Mouse (Mus musculus) embryonic facial prominence, embryonic 10.5 days (tissue): ENCODE data around the gene Mrpl46. TPM values are rescaled to one million over a fixed set of nuclear protein-coding genes. Genes with fewer than 3 reads are reported as not detected.

Source experiments
- DNase-seq: peaks from one replicate; pipeline ENCODE4 v3.0.0-alpha.2; 2017; ENCODE audit warnings: low spot score
- H3K27ac ChIP-seq: fragments of 300-500 bp; sonication (generic); replicated peaks from 2 replicates; pipeline ENCODE4 v1.5.1; 2016; ENCODE audit warnings: mild to moderate bottlenecking
- H3K27me3 ChIP-seq: fragments of 300-500 bp; sonication (generic); replicated peaks from 2 replicates; pipeline ENCODE4 v1.6.1; 2016; ENCODE audit warnings: low read depth, mild to moderate bottlenecking; ENCODE audit not compliant: poor library complexity, severe bottlenecking
- H3K36me3 ChIP-seq: fragments of 300-500 bp; sonication (generic); replicated peaks from 2 replicates; pipeline ENCODE4 v1.6.1; 2016; ENCODE audit warnings: mild to moderate bottlenecking, moderate library complexity
- H3K4me1 ChIP-seq: fragments of 300-500 bp; sonication (generic); 2 replicates; pipeline ENCODE4 v1.6.1; 2016
- H3K4me3 ChIP-seq: fragments of 300-500 bp; sonication (generic); 2 replicates; pipeline ENCODE4 v1.5.1; 2016; ENCODE audit warnings: mild to moderate bottlenecking, moderate library complexity
- H3K9me3 ChIP-seq: fragments of 300-500 bp; sonication (generic); 2 replicates; pipeline ENCODE4 v1.6.1; 2016; ENCODE audit warnings: mild to moderate bottlenecking
- WGBS: fragments of 180-500 bp; shearing (Covaris S2); methylation state at CpG from one replicate; pipeline ENCODE4 v1.1.7; 2016; 5-methylcytosine and 5-hydroxymethylcytosine counted together
- polyA plus RNA-seq: library from polyadenylated mRNA; unstranded; fragments of >200 nt; fragmentation: Nextera tagmentation; extraction: Ambion mirVana; gene quantifications from 2 replicates; pipeline ENCODE4 v1.2.1, GENCODE M21; 2016

The Mrpl46 gene
- polyA plus RNA-seq, 1 experiment from 2014 or later: 80.8 TPM

DNA sequence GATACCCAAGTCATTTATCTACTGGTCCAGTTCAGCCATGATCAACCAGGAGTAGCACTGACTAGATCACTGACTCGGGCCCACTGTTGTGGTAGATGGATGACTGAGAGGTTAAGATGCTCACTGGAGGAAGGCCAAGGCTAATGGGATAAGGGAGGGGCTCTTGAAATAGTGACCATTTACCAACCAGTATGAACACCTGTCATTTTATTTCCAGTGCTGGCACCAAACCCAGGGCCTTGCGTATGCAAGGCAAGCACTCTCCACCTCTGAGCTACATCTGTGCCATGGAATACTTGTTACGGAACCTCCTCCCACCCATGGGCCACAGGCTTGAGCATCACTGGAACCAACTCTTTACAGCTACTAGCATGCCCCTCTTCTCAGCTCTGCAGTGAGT is 19.5 kb downstream of the Mrpl46 start:
- Histone ChIP-seq H3K27ac (no peak overlapping the region), H3K36me3 (no peaks in the 10 kb centered on the region), H3K4me1 (no peaks in the 10 kb centered on the region), H3K4me3 (no peak overlapping the region), H3K9me3 (no peaks in the 10 kb centered on the region), H3K27me3 (peaks cover 19% of the 10 kb centered on the region; the same call in 1 of the 2 replicates)
- no peak for DNase-seq
- 92% methylated on average over 3 of the region's 3 CpGs for WGBS

DNA sequence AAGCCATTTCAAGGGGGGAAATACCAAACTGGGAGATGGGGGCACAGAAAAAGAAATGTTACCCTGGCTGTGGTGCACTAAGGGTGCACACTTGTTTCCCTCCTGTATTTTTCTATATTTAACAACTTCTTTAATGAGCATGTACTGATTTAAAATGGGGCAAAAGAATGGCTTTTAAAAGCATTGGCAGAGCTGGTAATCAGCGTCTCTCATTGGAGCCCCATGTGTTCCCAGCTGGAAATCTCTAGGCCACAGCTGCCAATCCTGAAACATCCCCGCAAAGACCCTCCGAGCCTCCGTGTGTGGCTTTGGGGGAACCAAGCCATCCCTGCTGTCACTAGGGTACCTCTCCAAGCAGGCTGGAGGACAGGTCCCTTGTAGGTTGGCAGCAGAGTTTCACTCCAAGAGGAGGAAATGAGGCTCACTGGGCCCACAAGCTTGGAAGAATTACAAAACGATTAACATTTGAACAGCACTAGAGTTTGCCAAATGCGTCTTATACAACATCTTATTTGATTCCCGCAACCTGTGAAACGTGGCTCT is 28.8 kb downstream of the Mrpl46 start:
- no peaks in the 10 kb centered on the region for H3K9me3 ChIP-seq
- H3K4me1 ChIP-seq: no peaks in the 10 kb centered on the region
- no peaks in the 10 kb centered on the region for H3K36me3 ChIP-seq
- no peak overlapping the region for H3K27ac ChIP-seq
- H3K4me3 ChIP-seq: no peak overlapping the region
- no peak for DNase-seq
- H3K27me3 ChIP-seq: no peaks in the 10 kb centered on the region
- 62% methylated on average over 8 of the region's 8 CpGs for WGBS

DNA sequence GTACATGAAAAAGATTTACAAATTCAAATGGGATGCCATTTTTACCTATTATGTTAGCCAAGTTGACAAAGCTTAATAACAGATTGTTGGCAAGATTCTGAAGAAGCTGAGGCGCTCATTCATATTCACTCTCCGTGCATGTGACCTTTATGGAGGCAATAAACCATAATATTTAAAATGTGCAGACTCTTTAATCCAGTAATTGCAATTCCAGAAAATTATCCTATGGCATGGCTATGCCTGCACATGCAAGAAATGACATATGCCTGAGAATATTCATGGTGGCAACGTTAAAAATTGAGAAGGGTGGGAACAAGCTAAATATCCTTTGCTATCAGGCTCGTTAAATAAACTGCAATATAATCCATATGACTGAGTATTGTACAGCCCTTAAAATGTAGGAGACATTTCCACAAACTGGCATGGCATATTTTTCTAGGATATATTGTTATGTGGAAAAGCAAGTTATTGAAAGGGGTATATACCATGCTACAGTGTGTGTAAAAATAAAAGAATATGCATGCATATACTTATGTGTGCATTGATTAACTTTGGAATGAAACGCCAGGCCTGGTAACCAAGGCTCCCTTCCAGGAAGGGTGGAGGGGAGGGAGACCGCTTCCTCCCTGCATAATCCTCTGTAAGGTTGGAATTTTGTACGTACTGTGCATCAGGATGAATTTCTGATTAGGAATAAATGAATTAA is 29.4 kb downstream of the Mrpl46 start:
- no peaks in the 10 kb centered on the region for H3K27me3 ChIP-seq
- no peaks in the 10 kb centered on the region for H3K9me3 ChIP-seq
- H3K4me1 ChIP-seq: no peaks in the 10 kb centered on the region
- H3K36me3 ChIP-seq: no peaks in the 10 kb centered on the region
- H3K4me3 ChIP-seq: no peak overlapping the region
- WGBS: 84% methylated on average over 7 of the region's 7 CpGs
- H3K27ac ChIP-seq: no peak overlapping the region
- no peak for DNase-seq

DNA sequence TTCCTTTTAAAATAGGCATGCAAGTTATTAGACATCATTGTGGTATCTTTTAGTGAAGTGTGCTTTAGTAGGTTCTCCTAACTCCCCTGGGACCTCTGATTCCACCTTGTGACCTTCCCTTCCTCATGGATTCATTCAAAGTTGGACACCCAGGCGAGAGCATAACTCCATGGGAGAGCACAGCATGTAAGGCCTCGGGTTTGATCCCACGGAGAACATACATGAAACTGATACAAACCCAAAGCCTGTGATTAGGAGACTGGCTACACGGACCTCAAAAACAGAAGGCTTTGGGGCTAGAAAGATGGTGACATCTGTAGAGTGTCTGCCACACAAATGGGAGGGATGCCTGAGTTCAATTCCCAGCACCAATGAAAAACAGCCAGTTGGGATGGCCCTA is 30.4 kb downstream of the Mrpl46 start:
- Histone ChIP-seq H3K27me3 (no peaks in the 10 kb centered on the region), H3K4me1 (no peaks in the 10 kb centered on the region), H3K36me3 (no peaks in the 10 kb centered on the region), H3K27ac (no peak overlapping the region), H3K4me3 (no peak overlapping the region), H3K9me3 (no peaks in the 10 kb centered on the region)
- DNase-seq: no peak
- 89% methylated on average over 4 of the region's 4 CpGs for WGBS

DNA sequence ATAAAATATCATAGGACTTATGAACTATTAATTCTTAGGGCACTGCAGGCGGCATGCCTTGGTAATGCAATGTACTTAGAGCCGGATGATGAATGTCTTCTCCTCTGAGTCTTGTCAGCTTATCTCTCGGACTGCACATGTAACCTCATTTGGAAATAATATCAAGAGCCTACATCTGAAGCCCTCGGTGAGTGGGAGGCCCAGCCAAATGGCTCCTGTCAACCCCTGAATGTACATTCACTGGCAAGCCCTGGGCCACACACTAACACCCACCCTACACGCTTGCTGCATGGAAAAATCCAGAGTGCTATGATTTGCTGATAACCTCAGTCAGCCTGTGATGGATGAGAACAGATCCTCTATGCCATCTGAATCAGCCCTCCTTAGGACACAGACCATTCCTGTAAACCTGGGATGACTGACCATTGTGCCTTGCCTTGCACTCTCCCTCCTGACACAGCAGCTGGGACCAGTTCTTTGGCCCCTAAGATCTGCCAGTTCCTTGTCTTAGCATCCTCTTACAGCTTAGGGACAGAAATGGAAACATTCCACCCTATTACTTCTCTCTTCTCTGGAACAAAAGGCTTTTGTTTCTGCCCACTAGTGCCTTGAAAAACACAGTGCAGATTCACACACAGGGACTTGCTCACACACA is 39.5 kb downstream of the Mrpl46 start:
- no peak overlapping the region for H3K27ac ChIP-seq
- H3K27me3 ChIP-seq: no peaks in the 10 kb centered on the region
- WGBS: 87% methylated on average over 5 of the region's 5 CpGs
- no peaks in the 10 kb centered on the region for H3K36me3 ChIP-seq
- no peak overlapping the region for H3K4me3 ChIP-seq
- no peak for DNase-seq
- H3K4me1 ChIP-seq: no peaks in the 10 kb centered on the region
- no peaks in the 10 kb centered on the region for H3K9me3 ChIP-seq

- no peaks in the 10 kb centered on the region for H3K9me3 ChIP-seq
- H3K27ac ChIP-seq: no peak overlapping the region
- no peaks in the 10 kb centered on the region for H3K36me3 ChIP-seq
- H3K27me3 ChIP-seq: no peaks in the 10 kb centered on the region
- DNase-seq: no peak
- 87% methylated on average over 8 of the region's 8 CpGs for WGBS
- H3K4me1 ChIP-seq: no peaks in the 10 kb centered on the region
- no peak overlapping the region for H3K4me3 ChIP-seq
Measured at GRCm38 (mm10) chr7:78739351-78740000, 43.9 kb downstream of the Mrpl46 start.

GRCm38 (mm10) chr7:78737614-78738210 is 45.6 kb downstream of the Mrpl46 start, which contains the start of gene Ntrk3:
Gene Ntrk3, minus strand, starts transcription at chr7:78738012.
- H3K27me3 ChIP-seq: no peaks in the 10 kb centered on the region
- H3K36me3 ChIP-seq: no peaks in the 10 kb centered on the region
- H3K4me3 ChIP-seq: no peak within 1 kb of the TSS
- no peak for DNase-seq
- H3K4me1 ChIP-seq: no peaks in the 10 kb centered on the region
- WGBS: 87% methylated on average over 5 of the region's 5 CpGs
- no peak within 1 kb of the TSS for H3K27ac ChIP-seq
- no peaks in the 10 kb centered on the region for H3K9me3 ChIP-seq

DNA sequence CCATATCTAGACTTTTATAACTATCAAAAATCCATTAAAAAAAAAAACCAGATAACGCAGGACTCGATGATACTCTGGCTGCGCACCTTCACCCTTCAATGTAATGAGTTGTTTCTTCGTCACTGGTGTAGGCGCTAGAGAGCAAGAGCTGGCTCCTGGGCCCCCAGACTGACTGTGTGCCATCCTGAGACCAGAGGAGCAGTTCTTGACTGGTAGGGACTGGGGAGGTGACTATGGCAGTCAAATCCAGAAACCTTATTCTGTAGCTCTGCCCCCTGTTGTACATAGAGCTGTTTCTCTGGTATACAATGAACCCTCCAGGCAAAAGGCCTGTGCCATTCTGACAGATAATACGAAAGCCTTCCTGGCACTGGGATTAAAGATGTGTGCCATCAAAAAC is 46.1 kb downstream of the Mrpl46 start:
- no peak overlapping the region for H3K4me3 ChIP-seq
- no peaks in the 10 kb centered on the region for H3K4me1 ChIP-seq
- H3K27me3 ChIP-seq: no peaks in the 10 kb centered on the region
- H3K27ac ChIP-seq: no peak overlapping the region
- DNase-seq: no peak
- no peaks in the 10 kb centered on the region for H3K9me3 ChIP-seq
- WGBS: 91% methylated on average over 6 of the region's 6 CpGs
- no peaks in the 10 kb centered on the region for H3K36me3 ChIP-seq

GRCm38 (mm10) chr7:78731391-78731790 is 51.9 kb downstream of the Mrpl46 start:
- Histone ChIP-seq H3K4me1 (no peaks in the 10 kb centered on the region), H3K27ac (no peak overlapping the region), H3K9me3 (no peaks in the 10 kb centered on the region), H3K4me3 (no peak overlapping the region), H3K36me3 (no peaks in the 10 kb centered on the region), H3K27me3 (no peaks in the 10 kb centered on the region)
- WGBS: 86% methylated on average over 8 of the region's 8 CpGs
- DNase-seq: no peak

Other genes with a start within 250 kb of the Mrpl46 start
- gene Ntrk3, start 45.5 kb downstream of the Mrpl46 start, polyA plus RNA-seq: 1.8 and 1.9 TPM in 2 replicates
- gene Mrps11, start 412 bp downstream of the Mrpl46 start, polyA plus RNA-seq: 89.5 and 93.4 TPM in 2 replicates
- 20.9 and 23.0 TPM in 2 replicates for gene Det1, start 63.7 kb upstream of the Mrpl46 start, polyA plus RNA-seq
- 66.2 and 70.1 TPM in 2 replicates for gene Aen, start 112.3 kb upstream of the Mrpl46 start, polyA plus RNA-seq
- gene Isg20, start 129.9 kb upstream of the Mrpl46 start, polyA plus RNA-seq: 0.40 and 0.55 TPM in 2 replicates